Mouse (Mus musculus) neural tube, embryonic 10.5 days (tissue): ENCODE measurements around the gene Chrm2.

Source experiments
- DNase-seq: peaks from one replicate; pipeline ENCODE4 v3.0.0-alpha.2; 2017; ENCODE audit warnings: low spot score; ENCODE audit errors: extremely low spot score

Gene Chrm2

GRCm38 (mm10) chr6:36387612-36388400, at the start of gene Chrm2:
Chrm2 (plus strand) TSS chr6:36388084.
- peak; percentile 53 for DNase-seq

DNA sequence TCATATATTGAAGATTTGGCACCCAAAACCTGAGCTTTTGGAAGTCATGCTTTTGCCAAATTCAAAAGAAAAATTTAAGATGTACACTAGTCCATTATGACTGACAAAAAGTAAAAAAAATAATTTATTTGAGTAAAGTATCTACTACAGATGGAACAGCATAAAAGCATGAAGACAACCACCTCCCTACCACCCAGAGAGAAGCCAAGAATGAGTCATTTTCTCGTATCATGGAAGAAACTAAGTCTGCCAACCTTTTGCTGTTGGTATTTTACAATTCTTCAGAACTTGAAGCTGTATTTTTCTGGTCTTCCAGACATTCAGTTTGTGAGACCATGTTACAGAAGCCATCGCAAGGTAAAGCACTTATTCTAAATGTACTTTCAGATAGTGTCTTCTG, 13.9 kb upstream of the Chrm2 start:
- DNase-seq = no peak

DNA sequence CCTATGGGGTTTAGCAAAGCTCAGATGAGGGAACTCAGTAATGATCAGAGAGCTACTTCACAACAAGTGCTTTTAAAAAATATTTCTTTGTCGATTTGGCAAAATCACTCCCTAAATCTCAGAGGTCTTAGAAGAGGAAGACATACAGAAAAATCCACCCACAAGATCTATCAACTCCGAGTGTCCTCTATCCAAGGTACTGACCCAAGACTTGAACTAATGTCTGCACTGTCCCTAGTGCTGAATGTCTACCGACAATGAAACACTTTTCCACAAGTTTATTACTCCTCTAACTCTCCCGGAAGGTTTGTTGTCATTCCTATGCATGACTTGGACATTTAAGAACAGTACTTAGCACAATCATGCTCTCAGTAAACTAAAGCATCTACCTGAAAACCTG, 9.9 kb upstream of the Chrm2 start:
- DNase-seq = no peak

- no peak for DNase-seq
Observed at GRCm38 (mm10) chr6:36384102-36384501, 3.8 kb upstream of the Chrm2 start.

DNA sequence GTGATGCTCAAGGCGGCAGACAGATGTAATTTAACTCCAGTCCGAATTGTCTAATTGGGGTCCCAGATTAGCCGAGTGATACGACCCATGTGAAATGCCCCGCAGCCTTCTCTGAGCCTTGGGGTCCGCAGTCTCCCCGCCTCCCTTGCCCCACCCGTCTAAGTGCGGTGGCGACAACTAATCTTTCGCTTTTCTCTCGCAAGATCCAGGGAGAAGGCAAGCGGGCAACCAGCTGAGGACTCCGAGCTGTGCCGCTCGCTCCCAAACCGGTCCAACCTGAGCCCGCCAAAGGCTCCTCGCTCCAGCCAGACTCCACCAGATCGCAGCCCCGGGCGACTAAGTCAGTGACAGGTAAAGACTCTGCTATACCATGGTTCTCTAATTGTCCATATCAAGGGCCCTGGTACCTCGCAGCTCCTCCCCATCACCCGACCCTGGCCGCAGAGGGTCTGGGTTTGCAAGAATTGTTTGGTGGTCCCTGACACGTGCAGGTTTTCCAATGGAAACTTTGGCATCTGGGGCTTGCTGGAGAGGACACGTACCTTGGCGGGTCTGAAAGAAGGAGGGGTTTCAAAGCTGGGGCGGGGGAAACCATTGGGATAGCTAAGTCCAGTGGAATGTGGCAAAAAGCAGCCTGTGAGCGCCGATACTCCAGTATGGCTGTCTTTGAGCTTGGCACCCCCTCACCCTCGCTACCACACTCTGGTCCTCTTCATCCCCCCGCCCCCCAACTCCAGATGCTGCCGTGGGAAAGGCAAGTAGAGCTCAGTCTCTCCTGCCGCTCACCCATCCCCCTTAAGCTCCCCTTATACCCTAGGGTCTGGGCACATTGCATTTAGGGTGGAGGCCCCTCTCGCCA, 746 bp downstream of the Chrm2 start:
- DNase-seq = no peak

DNA sequence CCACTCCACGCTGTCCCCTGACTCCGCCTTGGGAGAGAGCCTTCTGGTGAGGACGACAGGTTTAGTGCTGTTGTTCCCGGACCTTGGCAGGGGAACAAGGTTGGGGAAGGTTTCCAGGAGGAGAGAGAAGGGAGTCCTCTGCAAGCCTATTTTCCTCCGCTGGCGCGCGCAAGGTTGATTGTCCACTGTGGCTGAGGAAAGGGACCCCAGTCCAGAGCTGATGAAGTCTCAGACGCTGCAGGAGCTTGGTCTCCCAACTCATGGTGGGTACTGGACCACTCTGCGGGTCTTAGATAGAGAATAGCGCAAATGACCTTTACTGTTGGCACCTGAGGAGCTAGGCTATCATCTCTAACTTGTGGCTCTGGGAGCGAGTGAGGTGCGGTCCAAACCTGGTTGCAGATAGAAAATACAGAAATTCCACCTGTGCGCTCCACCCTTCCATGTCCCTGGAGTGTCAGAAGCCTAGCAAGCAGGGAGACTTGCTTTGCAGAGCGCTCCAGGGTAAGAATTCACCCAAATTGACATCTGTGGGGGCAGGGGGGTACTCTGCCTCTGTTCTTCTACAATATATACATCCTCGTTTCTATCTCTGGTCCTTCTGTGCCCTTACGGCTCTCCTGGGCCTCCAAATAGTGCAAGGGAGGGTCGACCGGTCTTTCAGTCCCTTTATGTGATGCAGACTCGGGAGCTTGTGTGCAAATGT, 1.5 kb downstream of the Chrm2 start:
- peak; percentile 35 for DNase-seq

- no peak for DNase-seq
Observed at GRCm38 (mm10) chr6:36393705-36394104, 5.8 kb downstream of the Chrm2 start.

DNA sequence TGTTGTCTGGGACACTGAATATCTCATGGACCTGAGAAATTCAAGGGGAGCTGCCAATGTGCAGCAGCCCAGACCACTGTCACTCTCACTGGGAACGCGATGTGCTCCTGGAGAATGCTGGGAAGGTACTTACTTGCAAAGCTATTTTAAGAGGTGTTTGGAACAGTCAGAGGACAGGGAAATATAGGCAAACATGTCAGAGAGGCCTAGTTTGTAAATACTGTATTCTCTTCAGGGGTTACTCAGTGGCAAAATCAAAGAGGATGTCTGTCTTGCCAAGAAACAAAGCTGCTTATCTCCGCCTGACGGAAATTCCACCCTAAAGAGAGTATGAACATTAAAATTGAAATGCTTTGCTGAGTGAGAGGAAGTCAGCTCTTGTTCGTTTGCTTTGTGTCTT, 17.3 kb downstream of the Chrm2 start:
- no peak for DNase-seq

DNA sequence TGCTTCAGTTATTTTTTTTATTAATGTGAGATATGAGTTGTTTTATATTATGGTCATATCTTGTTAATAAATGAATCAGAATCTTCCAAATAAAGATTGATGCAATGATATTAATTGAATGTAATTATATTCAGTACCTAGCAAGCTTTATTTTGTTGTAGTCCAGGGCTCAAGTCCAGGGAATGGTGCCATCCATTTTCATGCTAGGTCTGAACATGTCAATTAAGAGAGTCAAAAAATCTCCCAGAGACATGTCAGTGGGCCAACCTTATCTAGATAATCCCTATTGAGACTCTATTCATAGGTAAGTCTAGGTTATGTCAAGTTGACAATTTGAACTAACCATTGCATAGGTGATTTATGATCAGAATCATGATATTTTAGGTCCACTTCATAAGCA, 21.1 kb downstream of the Chrm2 start:
- DNase-seq = no peak

GRCm38 (mm10) chr6:36410057-36410456, 22.2 kb downstream of the Chrm2 start:
- DNase-seq = no peak

DNA sequence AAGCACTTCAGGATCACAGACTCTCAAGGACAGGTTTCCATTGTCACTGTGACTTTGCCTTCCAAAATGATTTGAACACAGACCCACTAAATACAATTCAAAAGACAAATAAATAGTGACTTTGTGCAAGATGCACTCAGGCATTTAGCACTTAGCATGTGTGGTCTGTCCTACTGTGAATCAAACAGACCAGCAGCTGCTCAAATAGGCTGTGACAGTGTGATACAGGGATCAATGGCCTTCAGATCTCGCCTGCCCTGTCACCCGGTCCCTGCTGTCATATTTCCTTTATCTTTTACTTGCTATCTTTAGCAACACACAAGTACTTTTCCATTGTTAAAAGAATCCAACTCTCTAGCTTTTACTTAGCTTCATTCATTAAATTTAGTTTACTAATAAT, 31.8 kb downstream of the Chrm2 start:
- no peak for DNase-seq

- no peak for DNase-seq
Observed at GRCm38 (mm10) chr6:36437964-36438363, 50.1 kb downstream of the Chrm2 start.

- no peak for DNase-seq
Observed at GRCm38 (mm10) chr6:36439218-36439617, 51.3 kb downstream of the Chrm2 start.

DNA sequence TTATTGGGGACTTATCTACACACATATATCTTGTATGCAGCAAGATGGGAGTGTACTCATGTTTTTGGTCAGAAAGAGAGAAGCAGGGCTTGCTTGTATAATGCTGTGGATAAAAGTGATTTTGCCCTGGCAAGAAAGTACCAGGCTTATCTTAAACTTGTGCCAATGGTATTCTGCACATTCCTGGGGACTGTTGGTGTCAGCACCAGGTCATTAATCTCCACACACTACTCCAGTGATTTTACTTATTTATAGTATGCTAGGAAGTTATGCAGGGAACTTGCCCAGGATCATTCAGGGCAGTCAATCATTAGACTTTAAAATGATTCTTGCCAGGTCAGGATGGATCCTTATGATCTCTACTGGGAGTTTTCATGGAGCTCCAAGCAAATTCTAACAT, 63.6 kb downstream of the Chrm2 start:
- no peak for DNase-seq

DNA sequence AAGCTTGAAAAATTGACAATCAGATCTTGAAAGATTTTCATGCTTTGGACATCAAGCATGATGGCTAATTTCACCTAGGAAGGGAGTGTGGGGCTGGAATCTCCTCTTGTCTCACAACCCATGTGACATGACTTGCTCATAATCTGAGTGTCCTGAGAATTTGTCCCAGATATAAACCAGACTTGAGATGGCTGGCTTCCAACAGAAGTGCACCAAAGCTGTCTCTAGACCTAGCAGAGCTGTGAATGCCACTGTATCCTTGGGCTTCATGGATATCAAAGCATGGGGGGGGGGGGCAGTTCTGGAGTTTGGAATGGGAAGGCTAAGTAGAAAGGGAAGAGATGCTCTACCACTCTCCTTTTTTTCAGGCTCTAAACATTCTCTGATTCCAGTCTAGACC, 67.2 kb downstream of the Chrm2 start:
- no peak for DNase-seq

DNA sequence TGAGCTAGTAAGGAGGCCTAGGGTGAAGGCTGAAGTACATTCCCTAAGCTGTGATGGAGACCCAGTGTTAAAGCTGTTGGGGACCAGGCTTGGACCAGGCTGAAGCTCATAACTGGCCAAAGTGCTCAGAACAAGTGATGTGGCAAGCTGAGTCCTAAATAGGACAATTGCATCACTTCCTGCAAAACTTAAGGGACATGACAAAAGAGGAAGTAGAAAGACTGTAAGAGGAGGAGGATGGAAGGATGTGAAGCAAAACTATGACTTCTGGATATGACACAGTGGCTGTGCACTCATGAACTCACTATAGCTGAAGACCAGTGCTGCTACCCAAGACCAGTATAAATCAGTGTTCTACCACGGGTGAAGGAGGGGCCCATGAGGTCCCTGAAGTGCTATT, 69.1 kb downstream of the Chrm2 start:
- DNase-seq = no peak

DNA sequence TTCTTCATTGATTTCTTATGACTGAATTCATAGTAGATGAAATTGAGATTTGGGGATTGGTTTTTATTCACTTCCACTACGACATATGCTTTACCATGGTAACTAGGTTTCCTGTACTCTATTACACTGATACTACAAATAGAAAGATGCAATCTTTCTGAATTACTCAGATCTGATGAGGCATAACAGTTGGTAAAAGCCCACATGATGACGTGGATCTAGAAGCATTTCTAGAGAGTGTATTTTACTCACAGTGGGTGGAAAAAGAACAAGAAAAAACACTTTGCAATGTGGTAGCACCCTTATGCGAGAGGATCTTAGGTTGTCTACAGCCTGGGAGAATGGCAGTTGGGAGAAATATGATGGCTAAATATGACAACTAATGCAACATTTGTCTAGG, 76.1 kb downstream of the Chrm2 start:
- no peak for DNase-seq

DNA sequence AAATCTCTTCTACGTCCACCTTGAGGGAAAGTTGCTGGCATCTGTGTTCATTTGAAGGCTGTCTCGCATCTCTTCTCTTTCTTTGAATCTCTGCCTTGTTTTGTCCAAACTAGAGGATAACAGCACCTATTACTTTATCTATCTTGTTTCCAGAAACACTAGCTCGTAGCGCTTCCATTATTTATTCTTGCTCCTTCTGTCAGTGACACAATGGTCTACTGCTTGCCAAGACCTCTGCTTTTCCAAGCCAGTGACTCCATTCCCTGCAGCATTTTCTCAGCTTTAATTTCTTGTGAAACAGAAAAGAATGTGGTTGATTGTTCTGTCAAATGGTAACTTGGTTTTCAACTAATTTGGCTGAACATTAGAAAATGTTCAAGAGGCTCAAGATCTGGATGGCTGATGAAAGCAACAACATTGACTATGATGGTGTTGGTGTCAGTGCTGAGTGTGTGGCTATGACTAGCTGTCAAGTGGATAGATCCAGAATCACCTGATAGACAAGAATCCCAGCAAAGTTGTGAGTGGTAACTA, 96.3 kb downstream of the Chrm2 start:
- DNase-seq = no peak

- DNase-seq = no peak
Observed at GRCm38 (mm10) chr6:36507008-36507663, 119.3 kb downstream of the Chrm2 start.

DNA sequence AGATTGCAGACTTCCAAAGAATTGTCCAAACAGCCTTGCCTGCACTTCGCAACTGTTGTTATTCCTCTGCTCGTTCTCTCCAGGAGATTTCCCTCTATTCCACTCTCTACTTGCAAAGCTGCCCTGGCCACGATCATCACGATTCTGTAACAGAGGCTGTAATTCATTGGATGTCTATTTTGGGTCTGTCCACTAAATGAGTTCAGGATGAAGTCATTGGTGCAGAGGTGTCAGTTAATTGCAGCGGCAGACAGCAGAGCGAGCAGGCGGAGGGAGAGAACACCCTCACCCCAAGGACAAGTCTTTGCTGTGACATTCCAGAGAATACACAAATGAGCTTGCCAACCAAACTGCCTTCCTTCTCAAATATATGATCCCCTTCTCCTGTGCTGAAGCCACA, 120.1 kb downstream of the Chrm2 start:
- DNase-seq = no peak

- DNase-seq = no peak
Observed at GRCm38 (mm10) chr6:36508469-36508868, 120.6 kb downstream of the Chrm2 start.
